Mouse (Mus musculus): ENCODE results near the gene Milr1.
"Not testable (repeated sequence)": the region's sequence is repeated elsewhere in the genome, so short reads cannot be mapped to it uniquely, and the experiment has no call there.

Gene Milr1

GRCm38 (mm10) chr11:106778132-106778531 lies 27.1 kb downstream of the Milr1 start:
- DNase-seq = no peak

GRCm38 (mm10) chr11:106778589-106779387 lies 27.8 kb downstream of the Milr1 start:
- DNase-seq = peak; percentile 21

DNA sequence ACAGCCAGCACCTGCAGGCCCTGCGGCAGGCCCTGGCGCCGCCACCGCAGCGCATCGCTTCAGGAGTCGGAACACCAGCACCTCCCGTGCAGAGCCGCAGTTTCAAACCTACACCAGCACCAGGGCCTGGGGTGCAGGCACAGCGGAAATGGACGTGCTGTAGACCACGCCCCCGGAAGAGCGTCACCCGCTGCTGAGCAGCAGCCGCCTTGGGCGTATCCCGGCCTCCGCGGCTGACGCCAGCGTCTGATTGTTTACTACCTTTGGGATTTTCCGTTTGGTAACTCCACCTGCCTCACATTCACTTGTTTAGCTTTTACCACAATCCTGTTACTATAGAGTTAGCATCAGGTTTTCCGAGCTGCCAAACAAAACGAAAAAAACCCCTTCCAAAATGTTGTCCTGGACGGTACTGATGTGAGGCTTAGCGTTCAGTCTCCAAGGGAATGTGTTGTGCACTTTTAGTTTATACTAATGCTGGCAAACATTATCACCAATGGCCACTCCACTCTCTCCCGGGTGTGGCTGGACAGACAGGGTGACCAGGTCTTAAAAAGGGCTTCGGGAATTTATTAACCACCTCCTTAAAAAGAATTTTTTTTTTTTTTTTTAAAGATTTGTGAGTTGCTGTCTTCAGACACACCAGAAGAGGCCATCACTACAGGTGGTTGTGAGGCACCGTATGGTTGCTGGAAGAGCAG lies 28.5 kb downstream of the Milr1 start, which contains the start of gene Polg2:
TSS of gene Polg2 (minus strand) at position 150 of the 701 bp plus-strand sequence.
- peak; percentile 95 for DNase-seq

DNA sequence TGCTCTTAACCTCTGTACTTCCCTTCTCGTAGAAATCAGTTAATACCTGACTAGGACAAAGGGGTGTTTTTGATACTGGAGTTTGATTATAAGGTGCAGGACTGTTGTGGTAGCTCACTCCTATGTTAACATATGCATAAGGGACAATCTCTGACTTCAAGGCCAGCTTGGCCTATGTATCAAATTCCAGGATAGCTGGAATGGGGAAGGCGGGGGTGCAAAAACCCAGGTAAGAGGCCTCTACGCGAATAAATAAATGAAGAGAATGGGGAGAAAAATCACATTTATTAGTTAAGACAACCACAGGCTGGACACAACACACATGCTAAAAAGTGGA lies 29.0 kb downstream of the Milr1 start:
- DNase-seq = no peak

DNA sequence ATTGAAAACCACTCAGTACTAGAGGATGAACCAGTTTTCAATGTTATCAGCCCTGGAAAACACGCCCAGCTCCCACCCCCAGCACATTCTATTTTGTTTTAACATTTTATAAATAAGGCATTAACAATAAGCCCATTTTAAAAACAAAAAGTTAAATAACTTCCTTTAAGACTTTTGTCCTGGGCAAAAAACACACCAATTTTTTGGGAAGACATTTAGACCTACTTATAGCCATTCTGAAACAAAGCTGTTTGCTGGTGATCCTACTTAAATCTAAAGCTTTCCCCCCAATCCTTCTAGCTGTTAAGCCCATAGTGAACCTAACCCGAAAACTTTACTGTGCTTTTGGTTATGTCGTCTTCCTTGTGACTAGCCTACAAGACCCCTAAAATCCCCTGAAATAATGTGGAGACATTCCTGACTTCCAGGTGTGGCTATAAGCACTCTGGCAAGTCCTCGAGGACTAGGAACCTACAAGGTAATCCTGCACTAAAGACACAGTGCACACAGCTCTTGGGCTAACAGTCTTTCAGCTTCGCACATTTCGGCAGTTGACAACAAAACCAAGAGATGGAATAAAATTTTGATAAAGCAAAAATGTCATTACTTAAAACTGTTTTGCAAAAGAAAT lies 29.7 kb downstream of the Milr1 start:
- DNase-seq = no peak

DNA sequence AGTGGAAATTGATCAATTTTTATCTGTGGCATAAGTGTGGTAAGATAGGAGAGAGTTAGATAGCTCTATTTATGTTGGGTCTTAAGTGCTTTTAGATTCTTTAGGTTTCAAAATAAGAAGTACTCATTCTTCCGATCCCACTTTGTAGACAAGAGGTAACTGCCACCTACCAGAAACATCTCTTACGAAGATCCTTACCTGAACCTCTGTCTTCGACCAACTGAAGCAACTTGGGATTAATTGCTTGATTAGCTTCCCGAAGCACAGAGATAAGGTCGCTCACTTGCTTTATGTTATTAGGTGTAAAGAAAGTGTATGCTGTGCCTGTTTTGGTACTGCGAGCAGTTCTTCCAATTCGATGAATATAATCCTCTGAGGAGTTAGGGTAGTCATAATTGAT lies 31.2 kb downstream of the Milr1 start:
- not testable (repeated sequence) for DNase-seq

DNA sequence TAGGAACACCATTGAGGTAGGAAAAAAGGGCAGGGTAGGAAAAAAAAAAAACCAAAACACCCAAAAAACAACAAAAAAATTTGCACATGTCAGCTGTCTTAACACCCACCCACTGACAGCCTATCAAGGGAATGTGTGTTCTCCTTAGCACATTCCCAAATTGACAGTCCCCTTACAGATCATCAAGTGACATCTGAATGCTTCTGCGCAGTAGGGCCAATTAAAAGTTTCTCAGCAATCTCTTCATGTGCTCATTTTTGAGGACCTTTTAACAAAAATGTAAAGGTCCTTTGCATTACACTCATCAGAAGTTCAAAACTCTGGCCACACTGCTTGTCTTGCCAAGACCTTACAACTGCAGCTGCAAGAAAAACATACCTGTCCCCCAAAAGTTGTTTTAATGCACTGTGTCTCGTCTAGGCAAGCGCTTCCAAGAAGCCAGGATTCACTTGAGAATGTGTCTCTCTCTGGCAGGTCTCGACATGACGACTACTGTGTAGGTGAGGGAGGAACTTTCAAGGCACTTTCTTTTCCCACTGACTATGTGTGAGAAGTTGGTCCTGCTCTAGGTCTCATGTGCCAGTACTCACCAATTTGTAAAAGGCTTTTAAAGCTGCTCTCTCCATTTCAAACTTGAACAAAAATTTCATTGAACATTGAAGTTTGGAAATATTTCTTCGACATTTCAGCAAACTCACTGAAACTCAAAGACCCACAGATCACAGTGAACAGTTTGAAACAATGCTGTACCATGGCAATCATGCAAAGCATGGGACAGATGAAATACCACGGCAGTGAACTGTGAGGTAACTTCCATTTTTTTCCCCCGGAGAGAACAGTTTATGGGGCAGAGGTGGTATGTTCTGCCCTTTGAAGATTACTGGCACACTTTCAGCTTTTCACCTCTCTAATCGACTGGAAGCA lies 32.1 kb downstream of the Milr1 start:
- DNase-seq = no peak

DNA sequence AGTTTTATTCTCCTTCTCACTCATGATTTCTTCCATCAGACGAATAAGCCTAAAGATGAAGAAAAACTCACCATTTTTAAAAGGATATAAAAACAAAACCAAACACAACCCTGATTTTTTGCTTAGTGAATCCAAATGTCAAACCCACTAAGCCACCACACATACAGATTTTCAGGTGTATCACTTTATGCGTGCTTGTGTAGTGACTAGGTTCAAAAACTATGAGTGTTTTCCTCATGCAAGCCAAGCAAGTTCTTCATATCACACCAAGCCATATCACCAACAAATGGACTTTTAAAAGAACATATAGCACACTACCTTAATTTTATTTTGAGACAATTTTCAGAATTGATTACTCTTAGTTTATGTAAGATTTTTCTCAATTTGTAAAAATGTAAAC lies 33.5 kb downstream of the Milr1 start:
- DNase-seq = no peak

GRCm38 (mm10) chr11:106785043-106785442 lies 34.0 kb downstream of the Milr1 start:
- DNase-seq = no peak

- peak; percentile 96 for DNase-seq
Observed at GRCm38 (mm10) chr11:106787131-106788025, 36.4 kb downstream of the Milr1 start.

- DNase-seq = peak; percentile 100
Observed at GRCm38 (mm10) chr11:106788026-106788774, 37.2 kb downstream of the Milr1 start.

GRCm38 (mm10) chr11:106788775-106789459 lies 37.9 kb downstream of the Milr1 start, which contains the start of the genes Ddx5 and Cep95:
Gene Ddx5 (minus strand): TSS chr11:106789185.
Gene Cep95 (plus strand): TSS chr11:106789252.
- peak; percentile 99 for DNase-seq

- no peak for DNase-seq
Observed at GRCm38 (mm10) chr11:106789649-106790048, 38.6 kb downstream of the Milr1 start.

GRCm38 (mm10) chr11:106793846-106794245 lies 42.8 kb downstream of the Milr1 start:
- no peak for DNase-seq

- DNase-seq = peak; percentile 40
Observed at GRCm38 (mm10) chr11:106795679-106796078, 44.7 kb downstream of the Milr1 start.

DNA sequence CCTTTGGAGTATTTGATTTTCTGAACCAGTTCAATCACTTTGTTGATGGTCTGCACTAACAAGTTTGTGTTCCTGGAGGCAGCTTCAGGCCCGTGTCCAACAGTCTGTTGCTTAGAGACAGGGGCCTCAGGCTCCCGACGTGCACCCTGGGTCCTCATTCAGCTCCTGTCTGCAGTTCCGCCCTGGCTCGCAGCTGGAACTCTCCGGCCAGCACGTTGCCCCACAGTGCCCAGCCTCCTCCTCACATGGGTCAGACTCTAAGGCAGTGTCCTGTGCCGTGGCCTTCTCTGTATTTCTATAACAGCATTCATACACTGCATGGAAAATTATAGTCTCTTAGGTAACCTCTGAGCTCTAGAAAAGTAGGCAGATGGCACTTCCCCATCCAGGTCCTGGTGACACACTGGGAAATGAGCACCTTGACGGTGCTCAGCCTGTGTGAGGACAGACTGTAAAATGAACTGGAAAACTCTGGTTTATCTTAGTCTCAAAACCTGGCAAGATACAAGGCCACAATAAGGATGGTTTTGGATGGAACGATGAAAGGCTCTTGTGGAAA lies 51.1 kb downstream of the Milr1 start:
- no peak for DNase-seq

DNA sequence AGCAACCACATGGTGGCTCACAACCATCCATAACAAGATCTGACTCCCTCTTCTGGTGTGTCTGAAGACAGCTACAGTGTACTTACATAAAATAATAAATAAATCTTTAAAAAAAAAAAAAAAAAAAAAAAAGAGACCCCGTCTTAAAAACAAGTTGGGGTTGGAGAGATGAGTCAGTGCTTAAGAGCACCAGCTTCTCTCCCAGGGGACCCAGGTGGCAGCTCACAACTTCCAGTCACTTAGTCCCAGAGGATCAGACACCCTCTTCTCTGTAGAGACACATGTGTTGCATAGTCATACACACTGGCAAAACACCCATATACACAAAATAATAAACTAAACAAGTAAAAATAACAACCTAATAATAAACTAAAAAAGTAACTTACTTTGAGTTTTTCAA lies 56.4 kb downstream of the Milr1 start:
- DNase-seq = not testable (repeated sequence)

DNA sequence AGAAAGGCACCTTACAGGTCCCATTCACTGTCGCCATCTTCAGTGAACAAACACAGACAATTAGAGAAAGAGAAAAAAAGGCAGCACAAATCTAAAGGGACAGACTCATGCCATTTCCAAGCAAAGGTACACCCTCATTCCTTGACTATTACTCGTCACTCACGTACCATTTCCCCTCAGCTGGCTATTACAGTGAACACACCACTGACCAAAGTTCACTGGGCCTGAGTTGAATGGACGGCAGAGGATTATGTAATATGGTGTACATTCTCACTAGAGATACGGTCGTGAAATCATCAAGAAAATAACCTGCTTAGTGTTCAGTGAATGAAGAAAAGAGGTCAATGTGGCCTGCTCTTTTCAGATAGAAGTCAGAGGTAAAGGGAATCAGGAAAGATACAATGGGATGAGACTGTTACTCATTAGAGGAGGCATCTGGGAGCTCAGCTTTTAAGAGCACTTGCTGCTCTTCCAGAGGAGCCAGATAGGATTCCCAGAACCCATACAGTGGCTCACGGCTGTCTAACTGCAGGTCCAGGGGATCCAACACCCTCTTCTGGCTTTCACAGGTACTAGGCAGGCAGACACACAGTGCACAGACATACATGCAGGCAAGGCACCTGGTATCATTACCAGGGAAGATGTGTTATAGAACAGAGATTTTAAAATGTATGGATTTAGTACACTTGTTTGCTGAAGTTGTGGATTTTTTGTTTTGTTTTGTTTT lies 61.5 kb downstream of the Milr1 start:
- no peak for DNase-seq
